Mouse (Mus musculus) small intestine, adult 2 months (tissue): ENCODE measurements at regions not wholly inside any gene's neighbourhood (a gene's known extent, or its start where the extent isn't known, plus 50 kb on each side); places are given as distances from the start of the nearest gene placed in this dataset.

Experiments used
- CTCF ChIP-seq: fragments of 200-500 bp; IDR thresholded peaks from 2 replicates; pipeline ENCODE4 v1.5.1; 2012; ENCODE audit warnings: low read depth, mild to moderate bottlenecking, control low read depth, inconsistent platforms, low read length, moderate library complexity, mixed read lengths; ENCODE audit not compliant: insufficient replicate concordance, insufficient read length; ENCODE audit errors: extremely low read depth
- POLR2A ChIP-seq: fragments of 200-500 bp; IDR thresholded peaks from 2 replicates; pipeline ENCODE4 v1.6.1; 2012; ENCODE audit warnings: low read depth, mild to moderate bottlenecking, control low read depth, inconsistent platforms, low read length, moderate library complexity

GRCm38 (mm10) chr15:67626704-67627287 is 1126.1 kb upstream of the Lrrc6 start:
- TF ChIP-seq CTCF = no peak
- TF ChIP-seq POLR2A = no peak
